Mouse (Mus musculus): Measurements from ENCODE around the gene Apool. TPM values are rescaled to one million over a fixed set of nuclear protein-coding genes. Genes with fewer than 3 reads are reported as not detected.

Gene Apool
- polyA plus RNA-seq (2015; fragmentation: Nextera tagmentation; extraction: Ambion mirVana): 25.5 and 26.0 TPM in 2 replicates

GRCm38 (mm10) chrX:112310804-112311530 lies at the start of gene Apool:
TSS of gene Apool (plus strand) at chrX:112311334.

DNA sequence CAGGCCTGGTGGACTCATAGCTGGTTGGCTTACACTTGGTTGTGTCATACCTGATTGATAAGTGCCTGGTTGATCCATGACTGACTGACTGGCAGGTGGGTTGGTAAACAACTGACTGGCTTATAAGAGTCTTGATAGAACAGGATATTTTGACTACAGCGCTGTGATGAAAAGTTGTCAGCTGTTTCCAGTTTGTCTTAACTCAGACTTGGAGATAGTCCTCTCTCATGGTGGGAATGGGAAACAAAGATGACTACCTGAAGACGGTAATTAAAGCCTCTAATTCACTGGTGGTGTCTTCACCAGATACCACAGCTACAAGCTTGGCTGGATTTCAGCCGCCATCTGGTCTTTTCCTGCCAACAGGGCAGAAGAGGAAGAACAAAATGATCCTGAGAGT lies 95.5 kb downstream of the Apool start, which contains the start of gene Satl1:
TSS of gene Satl1 (minus strand) at position 101 of the 400 bp plus-strand sequence.

Other genes starting within 250 kb of the Apool start
- not detected in 2 replicates for gene 4933403O08Rik, start 72.3 kb upstream of the Apool start, polyA plus RNA-seq (2015; fragmentation: Nextera tagmentation; extraction: Ambion mirVana)
- not detected in 2 replicates for gene Satl1, start 95.4 kb downstream of the Apool start, polyA plus RNA-seq (2015; fragmentation: Nextera tagmentation; extraction: Ambion mirVana)
- gene 2010106E10Rik, start 183.9 kb downstream of the Apool start, polyA plus RNA-seq (2015; fragmentation: Nextera tagmentation; extraction: Ambion mirVana): not detected in 2 replicates